ENCODE assay signal across 8 mouse cellular contexts in genomic region chr6:17692647-17693046, GRCm38 (mm10). TPM values are rescaled to one million over a fixed set of nuclear protein-coding genes. Genes with fewer than 3 reads are reported as not detected.
DNase-seq lines count a peak whose midpoint lies in the region; ATAC-seq and TF ChIP-seq lines count a peak whose summit lies in the region.

Gene St7 (plus strand): TSS chr6:17692933.

- no peak for DNase-seq in kidney, postnatal 0 days (ENCODE audit: low spot score)
- no peak for DNase-seq in kidney, postnatal 10 days
- no peak for DNase-seq in adrenal gland, adult 8-10 months
- peak; percentile 24 for DNase-seq in forelimb bud, embryonic 11.5 days (ENCODE audit: low read depth, low spot score)
- no peak for DNase-seq in hindbrain, postnatal 0 days (ENCODE audit: low spot score)
- no peak for DNase-seq in midbrain, embryonic 10.5 days (ENCODE audit: low spot score)
- no peak for DNase-seq in ovary, postnatal 10 days (ENCODE audit: low spot score)
- DNase-seq in cerebellum, adult 18-20 months: no peak

- H3K36me3 ChIP-seq in kidney, postnatal 0 days (ENCODE audit: insufficient read depth, low read length): no peaks in the 10 kb centered on the region
- H3K36me3 ChIP-seq in hindbrain, postnatal 0 days (ENCODE audit: insufficient read depth, low read length): no peaks in the 10 kb centered on the region
- H3K36me3 ChIP-seq in midbrain, embryonic 10.5 days: 0 out of 2 replicates have a peak, but pooled peaks cover 5% of the 10 kb centered on the region

- peak within 1 kb of the TSS; percentile 81 for H3K4me3 ChIP-seq in kidney, postnatal 0 days (replicated peaks; ENCODE audit: low read depth, low read length)
- peak within 1 kb of the TSS; percentile 85 for H3K4me3 ChIP-seq in hindbrain, postnatal 0 days (ENCODE audit: low read length)
- H3K4me3 ChIP-seq in midbrain, embryonic 10.5 days: peak within 1 kb of the TSS; percentile 85

- no peak for TF ChIP-seq CTCF in kidney, postnatal 0 days (IDR thresholded peaks at IDR 0.05; ENCODE audit: low read depth)
- no peak for TF ChIP-seq CTCF in hindbrain, postnatal 0 days (IDR thresholded peaks at IDR 0.05; ENCODE audit: low read depth)

- peak within 1 kb of the TSS; percentile 96 for H3K27ac ChIP-seq in kidney, postnatal 0 days
- H3K27ac ChIP-seq in hindbrain, postnatal 0 days: peak within 1 kb of the TSS; percentile 85
- peak within 1 kb of the TSS; percentile 94 for H3K27ac ChIP-seq in midbrain, embryonic 10.5 days (replicated peaks)

- H3K9ac ChIP-seq in kidney, postnatal 0 days (ENCODE audit: low read depth, low read length): peak within 1 kb of the TSS; percentile 94
- peak within 1 kb of the TSS; percentile 80 for H3K9ac ChIP-seq in hindbrain, postnatal 0 days (replicated peaks; ENCODE audit: low read length)

- no peak for ATAC-seq in kidney, postnatal 0 days (replicated peaks; ENCODE audit: low FRiP score, low read depth)
- ATAC-seq in hindbrain, postnatal 0 days: no peak

- 52% methylated on average over 7 of the region's 7 CpGs for WGBS in kidney, postnatal 0 days
- 88% methylated on average over 7 of the region's 7 CpGs for WGBS in hindbrain, postnatal 0 days
- WGBS in midbrain, embryonic 10.5 days: 79% methylated on average over 7 of the region's 7 CpGs

- no peaks in the 10 kb centered on the region for H3K27me3 ChIP-seq in kidney, postnatal 0 days (ENCODE audit: insufficient read depth, low read length)
- no peaks in the 10 kb centered on the region for H3K27me3 ChIP-seq in hindbrain, postnatal 0 days (ENCODE audit: insufficient read depth, low read length)
- H3K27me3 ChIP-seq in midbrain, embryonic 10.5 days (ENCODE audit: low read depth, poor library complexity, severe bottlenecking): peaks cover 4% of the 10 kb centered on the region; the same call in 1 of the 2 replicates

- no peaks in the 10 kb centered on the region for H3K4me1 ChIP-seq in kidney, postnatal 0 days (replicated peaks; ENCODE audit: insufficient read depth, low read length)
- no peaks in the 10 kb centered on the region for H3K4me1 ChIP-seq in hindbrain, postnatal 0 days (ENCODE audit: insufficient read depth, low read length)
- H3K4me1 ChIP-seq in midbrain, embryonic 10.5 days: peaks cover 23% of the 10 kb centered on the region

- no peaks in the 10 kb centered on the region for H3K9me3 ChIP-seq in kidney, postnatal 0 days (replicated peaks; ENCODE audit: low read length)
- no peaks in the 10 kb centered on the region for H3K9me3 ChIP-seq in hindbrain, postnatal 0 days (ENCODE audit: low read length)
- H3K9me3 ChIP-seq in midbrain, embryonic 10.5 days (replicated peaks): no peaks in the 10 kb centered on the region

- peak within 1 kb of the TSS; percentile 70 for H3K4me2 ChIP-seq in kidney, postnatal 0 days (ENCODE audit: low read length)
- H3K4me2 ChIP-seq in hindbrain, postnatal 0 days (ENCODE audit: low read depth, low read length): peak within 1 kb of the TSS; percentile 86

RNA-seq across cellular contexts. Expression of gene St7, which starts in this region (rescaled TPM):
- polyA plus RNA-seq in kidney, postnatal 0 days (2015; fragmentation: Nextera tagmentation; extraction: Ambion mirVana): 18.4 and 19.4 TPM in 2 replicates
- total RNA-seq in adrenal gland, adult 8-10 months (2022): 10 to 100 TPM; 24.7 to 32.7 (median 30.4) TPM
- total RNA-seq in hindbrain, postnatal 0 days (2014; rRNA removed): 67.4 and 71.7 TPM in 2 replicates
- polyA plus RNA-seq in hindbrain, postnatal 0 days (2015; fragmentation: Nextera tagmentation; extraction: Ambion mirVana): 35.8 and 36.8 TPM in 2 replicates
- polyA plus RNA-seq in midbrain, embryonic 10.5 days (2016; fragmentation: Nextera tagmentation; extraction: Ambion mirVana): 23.8 and 31.3 TPM in 2 replicates
